Mouse (Mus musculus) limb, embryonic 12.5 days (tissue): ENCODE data around the gene Zc3h10. TPM values are rescaled to one million over a fixed set of nuclear protein-coding genes. Genes with fewer than 3 reads are reported as not detected.
"Not testable (repeated sequence)": the region's sequence is repeated elsewhere in the genome, so short reads cannot be mapped to it uniquely, and the experiment has no call there.

ENCODE experiments used
- ATAC-seq: fragments of 200-750 bp; cut with Nextera tagmentation; 2 replicates; pipeline ENCODE4 v1.8.0; 2017; ENCODE audit warnings: low read depth, moderate TSS enrichment; ENCODE audit not compliant: insufficient number of reproducible peaks, insufficient read depth, low FRiP score, low TSS enrichment
- H3K27ac ChIP-seq: fragments of 300-500 bp; sonication (generic); 2 replicates; pipeline ENCODE4 v1.5.1; 2016; ENCODE audit warnings: mild to moderate bottlenecking, moderate library complexity
- H3K27me3 ChIP-seq: fragments of 300-500 bp; sonication (generic); 2 replicates; pipeline ENCODE4 v1.6.1; 2016; ENCODE audit warnings: mild to moderate bottlenecking, moderate library complexity
- H3K36me3 ChIP-seq: fragments of 300-500 bp; sonication (generic); 2 replicates; pipeline ENCODE4 v1.6.1; 2016; ENCODE audit warnings: mild to moderate bottlenecking, moderate library complexity
- H3K4me1 ChIP-seq: fragments of 300-500 bp; sonication (generic); replicated peaks from 2 replicates; pipeline ENCODE4 v1.6.1; 2016
- H3K4me2 ChIP-seq: fragments of 300-500 bp; sonication (generic); 2 replicates; pipeline ENCODE4 v1.6.1; 2016; ENCODE audit warnings: mild to moderate bottlenecking, moderate library complexity
- H3K4me3 ChIP-seq: fragments of 300-500 bp; sonication (generic); replicated peaks from 2 replicates; pipeline ENCODE4 v1.5.1; 2016; ENCODE audit warnings: mild to moderate bottlenecking
- H3K9ac ChIP-seq: fragments of 300-500 bp; sonication (generic); replicated peaks from 2 replicates; pipeline ENCODE4 v1.6.1; 2016; ENCODE audit warnings: mild to moderate bottlenecking, moderate library complexity
- H3K9me3 ChIP-seq: fragments of 300-500 bp; sonication (generic); 2 replicates; pipeline ENCODE4 v1.6.1; 2016; ENCODE audit warnings: mild to moderate bottlenecking, moderate library complexity
- WGBS: fragments of 180-500 bp; shearing (Covaris S2); methylation state at CpG from one replicate; pipeline ENCODE4 v1.1.7; 2016; 5-methylcytosine and 5-hydroxymethylcytosine counted together
- polyA plus RNA-seq: library from polyadenylated mRNA; unstranded; fragments of >200 nt; fragmentation: Nextera tagmentation; extraction: Ambion mirVana; gene quantifications from 2 replicates; pipeline ENCODE4 v1.2.1, GENCODE M21; 2016

The Zc3h10 gene
- polyA plus RNA-seq, 1 experiment from 2014 or later, result 21.4 TPM

DNA sequence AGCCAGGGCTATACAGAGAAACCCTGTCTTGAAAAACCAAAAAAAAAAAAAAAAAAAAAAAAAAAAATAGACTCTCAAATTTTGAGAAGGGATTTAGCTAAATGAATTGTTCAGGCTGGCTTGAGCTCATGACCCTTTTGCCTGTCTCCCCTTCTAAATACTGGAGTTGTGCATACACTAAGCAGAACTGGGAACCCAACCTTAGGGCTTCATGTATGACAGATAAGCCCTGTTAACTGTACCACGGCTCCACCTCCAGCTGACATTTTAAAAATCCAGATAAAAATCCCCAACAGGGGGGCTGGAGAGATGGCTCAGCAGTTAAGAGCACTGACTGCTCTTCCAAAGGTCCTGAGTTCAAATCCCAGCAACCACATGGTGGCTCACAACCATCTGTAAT, 8.0 kb upstream of the Zc3h10 start:
- H3K27ac ChIP-seq, H3K9me3 ChIP-seq, H3K27me3 ChIP-seq, H3K9ac ChIP-seq, H3K4me3 ChIP-seq, H3K4me1 ChIP-seq, ATAC-seq, H3K4me2 ChIP-seq: not testable (repeated sequence)
- H3K36me3 ChIP-seq, result peaks cover 41% of the 10 kb centered on the region
- 93% methylated on average over 1 of the region's 1 CpGs for WGBS

DNA sequence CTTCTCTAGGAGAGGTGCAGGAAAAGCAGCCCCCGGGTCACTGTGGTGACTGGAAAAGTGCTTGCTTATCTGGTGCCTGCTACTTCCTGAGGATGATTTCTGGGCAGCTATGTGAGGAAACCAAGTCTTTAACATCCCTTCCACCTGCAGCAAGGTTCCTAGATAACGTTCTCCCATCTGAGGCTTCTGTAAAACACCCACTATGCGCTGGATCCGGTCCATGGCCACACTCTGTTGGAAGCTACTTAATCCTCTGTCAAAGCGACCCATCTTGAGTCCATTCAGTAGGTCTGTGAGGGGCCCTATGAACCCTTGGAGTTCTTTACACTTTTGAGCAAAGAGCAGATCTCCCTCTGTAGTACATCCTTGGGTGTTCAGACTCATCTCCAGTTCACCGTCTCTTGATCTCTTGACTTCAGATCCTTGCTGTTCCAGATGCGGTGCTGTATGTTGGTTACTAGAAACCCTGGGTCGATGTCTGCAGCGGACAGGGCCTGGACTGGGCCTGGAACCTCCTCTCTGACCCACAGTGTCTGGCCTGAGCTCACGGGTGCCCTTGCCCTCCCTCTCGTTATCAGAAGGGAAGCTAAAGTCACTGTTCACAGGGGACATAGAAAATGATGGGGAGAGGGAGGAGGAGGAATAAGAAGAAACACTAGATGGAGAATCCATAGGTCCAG, 2.7 kb upstream of the Zc3h10 start:
- not testable (repeated sequence) for H3K9me3 ChIP-seq, H3K27me3 ChIP-seq, H3K27ac ChIP-seq, H3K4me2 ChIP-seq, ATAC-seq, H3K9ac ChIP-seq, H3K36me3 ChIP-seq, H3K4me3 ChIP-seq
- 88% methylated on average over 11 of the region's 11 CpGs for WGBS
- peaks cover 13% of the 10 kb centered on the region for H3K4me1 ChIP-seq

DNA sequence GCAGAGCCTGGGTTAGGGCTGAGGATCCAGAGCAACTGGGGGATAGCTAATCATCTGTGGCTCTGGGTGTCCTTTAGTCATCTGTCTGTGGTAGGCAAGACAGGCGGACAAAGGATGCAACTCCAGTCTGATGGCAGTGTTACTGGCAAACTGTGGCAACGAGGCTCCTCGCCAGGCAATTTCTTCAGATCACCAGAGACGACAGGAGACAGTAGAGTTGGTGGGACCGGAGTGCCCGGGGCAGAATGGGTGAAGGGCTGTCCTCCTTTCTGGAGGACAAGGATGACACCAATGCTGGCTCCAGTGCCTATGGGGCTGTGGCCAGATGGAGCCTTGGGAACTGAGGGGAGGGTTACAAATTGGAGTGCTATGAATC, 2.1 kb upstream of the Zc3h10 start:
- WGBS, result 70% methylated on average over 6 of the region's 6 CpGs
- H3K36me3 ChIP-seq, result peaks cover 12% of the 10 kb centered on the region
- H3K9ac ChIP-seq, H3K27me3 ChIP-seq, H3K4me3 ChIP-seq, H3K27ac ChIP-seq, ATAC-seq, H3K9me3 ChIP-seq: not testable (repeated sequence)
- peaks cover 13% of the 10 kb centered on the region for H3K4me1 ChIP-seq
- peak overlapping the region; percentile 35; the same call in 1 of the 2 replicates for H3K4me2 ChIP-seq

DNA sequence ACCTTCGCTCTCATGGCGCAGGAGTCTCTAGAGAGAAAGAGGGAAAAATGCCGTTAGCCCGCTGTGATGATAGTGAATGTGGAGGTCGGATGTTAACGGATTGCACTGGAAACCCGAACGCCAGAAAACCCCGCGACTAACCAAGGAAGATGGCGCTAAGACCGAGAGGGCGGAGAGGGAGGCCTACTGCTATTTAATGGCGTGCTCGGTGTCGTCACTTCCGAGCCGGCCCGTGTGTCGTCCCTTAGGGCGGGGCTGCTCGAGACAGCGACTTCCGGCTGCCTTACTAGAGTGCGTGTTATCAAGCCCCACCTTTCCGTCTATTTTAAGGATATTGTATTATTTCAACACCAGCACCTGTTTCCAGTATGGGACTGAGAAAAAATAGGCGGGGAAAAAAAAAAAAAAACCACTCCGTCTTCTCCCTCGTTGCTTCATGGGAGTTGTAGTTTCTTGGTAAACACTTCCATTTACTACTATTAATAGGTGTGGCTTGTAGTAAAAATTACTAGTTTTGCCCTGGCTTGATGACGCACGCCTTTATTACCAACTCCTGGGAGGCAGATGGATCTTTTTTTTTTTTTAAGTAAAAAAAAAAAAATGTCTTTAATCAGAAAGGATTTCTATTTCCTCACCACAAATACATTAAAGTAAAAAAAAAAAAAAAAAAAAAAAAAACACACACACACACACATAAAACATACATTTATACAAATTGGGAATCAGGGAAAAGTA, 1.5 kb upstream of the Zc3h10 start, which contains the start of gene Rpl41:
Gene Rpl41 (minus strand): TSS at position 359 of the 735 bp plus-strand sequence.
- peak within 1 kb of the TSS; percentile 72 for H3K4me3 ChIP-seq
- peak within 1 kb of the TSS; percentile 97 for H3K27ac ChIP-seq
- peaks cover 17% of the 10 kb centered on the region for H3K36me3 ChIP-seq
- peak within 1 kb of the TSS; percentile 93 for H3K9ac ChIP-seq
- peaks cover 13% of the 10 kb centered on the region for H3K4me1 ChIP-seq
- peak within 1 kb of the TSS; percentile 83 for H3K4me2 ChIP-seq
- H3K27me3 ChIP-seq, result no peaks in the 10 kb centered on the region
- H3K9me3 ChIP-seq, result no peaks in the 10 kb centered on the region
- peak; percentile 88 for ATAC-seq
- WGBS, result under 1% methylated on average over 31 of the region's 31 CpGs

DNA sequence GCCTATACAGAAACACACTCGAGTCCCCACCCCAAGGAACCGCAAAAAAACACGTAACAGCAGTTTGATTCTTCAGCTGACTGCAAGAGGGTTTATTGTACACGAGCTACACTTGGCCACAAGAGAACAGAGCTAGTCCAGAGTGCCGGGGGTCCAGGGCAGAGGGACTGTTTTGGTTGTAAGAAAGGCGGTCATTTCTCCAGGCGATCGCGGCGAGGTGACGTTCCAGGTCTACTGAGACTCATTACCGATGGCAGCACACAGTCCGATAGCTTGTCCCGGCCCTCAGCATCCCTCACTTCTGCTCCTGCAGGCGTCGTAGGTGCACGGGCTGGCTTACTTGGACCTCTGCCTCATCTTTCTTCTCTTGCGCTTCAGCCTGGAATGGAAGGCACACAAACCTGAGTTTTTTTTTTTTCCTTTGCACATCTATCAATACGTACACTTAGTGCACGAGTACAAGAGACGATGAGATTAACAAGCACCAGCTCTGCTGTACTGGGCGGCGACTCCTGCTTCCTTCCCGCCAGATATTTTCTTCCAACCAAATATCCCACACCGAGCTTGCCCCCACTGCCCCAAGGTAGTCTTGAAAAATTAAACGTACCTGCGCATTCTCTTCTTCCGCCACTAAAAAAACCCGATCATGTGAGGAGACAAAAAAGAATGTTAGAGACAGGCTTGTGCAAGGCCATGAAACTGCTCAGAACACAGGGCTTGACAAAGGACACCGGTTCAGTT, 647 bp upstream of the Zc3h10 start:
- H3K4me2 ChIP-seq, result peak overlapping the region; percentile 83
- H3K4me3 ChIP-seq, result peak overlapping the region; percentile 72
- H3K27ac ChIP-seq, result peak overlapping the region; percentile 97
- peaks cover 13% of the 10 kb centered on the region for H3K4me1 ChIP-seq
- WGBS, result 1% methylated on average over 30 of the region's 30 CpGs
- peak overlapping the region; percentile 93 for H3K9ac ChIP-seq
- ATAC-seq, H3K9me3 ChIP-seq, H3K27me3 ChIP-seq: not testable (repeated sequence)
- peaks cover 26% of the 10 kb centered on the region for H3K36me3 ChIP-seq

DNA sequence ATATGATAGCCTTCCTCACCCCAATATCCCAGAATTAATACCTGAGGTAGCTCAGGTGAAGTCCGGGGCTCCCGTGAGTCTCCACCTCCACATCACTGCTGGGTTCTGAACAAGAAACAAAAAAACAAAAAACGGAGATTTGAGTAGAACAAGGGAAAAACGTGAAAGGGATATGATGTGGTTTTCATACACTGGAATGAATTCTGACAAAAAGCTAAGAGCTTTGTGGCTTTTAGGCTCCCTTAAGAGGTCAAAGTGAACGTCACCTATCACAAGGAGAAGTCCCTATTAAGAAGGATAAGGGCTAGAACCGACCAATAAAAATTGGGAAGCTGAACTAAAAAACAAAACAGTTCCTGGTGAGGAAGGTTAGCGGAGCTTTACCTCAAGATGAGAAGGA, 787 bp downstream of the Zc3h10 start:
- WGBS, result 26% methylated on average over 7 of the region's 7 CpGs
- Histone ChIP-seq H3K36me3 (peaks cover 38% of the 10 kb centered on the region), H3K9me3 (no peaks in the 10 kb centered on the region), H3K4me3 (peak overlapping the region; percentile 72), H3K27ac (peak overlapping the region; percentile 97), H3K27me3 (no peaks in the 10 kb centered on the region), H3K4me2 (peak overlapping the region; percentile 83), H3K4me1 (peaks cover 13% of the 10 kb centered on the region), H3K9ac (peak overlapping the region; percentile 62)
- ATAC-seq, result no peak

DNA sequence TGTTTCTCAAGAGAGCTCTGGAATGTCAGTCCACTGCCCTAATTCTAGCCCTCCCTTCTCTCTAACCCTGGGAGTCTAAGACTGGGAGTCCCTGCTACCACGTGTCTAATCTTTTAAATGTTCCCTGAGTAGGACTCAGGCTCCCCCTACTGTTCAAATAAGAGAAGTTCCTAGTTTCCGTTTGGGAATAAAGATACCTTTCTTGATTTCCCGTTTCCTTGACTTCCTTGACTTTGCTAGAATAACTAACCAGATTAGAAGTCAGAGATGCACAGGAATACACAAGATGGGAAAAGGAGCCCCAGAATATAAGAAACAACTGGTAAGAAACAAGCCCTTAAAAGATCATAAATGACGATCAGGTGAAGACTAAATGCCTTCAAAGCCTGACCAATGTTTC, 1.2 kb downstream of the Zc3h10 start:
- Histone ChIP-seq H3K27ac (peak overlapping the region; percentile 97; the same call in 1 of the 2 replicates), H3K4me1 (peaks cover 13% of the 10 kb centered on the region), H3K4me2 (peak overlapping the region; percentile 83), H3K9ac (peak overlapping the region; percentile 62; the same call in 1 of the 2 replicates), H3K4me3 (peak overlapping the region; percentile 72), H3K9me3 (no peaks in the 10 kb centered on the region), H3K27me3 (no peaks in the 10 kb centered on the region), H3K36me3 (peaks cover 40% of the 10 kb centered on the region)
- 11% methylated on average over 4 of the region's 4 CpGs for WGBS
- no peak for ATAC-seq

DNA sequence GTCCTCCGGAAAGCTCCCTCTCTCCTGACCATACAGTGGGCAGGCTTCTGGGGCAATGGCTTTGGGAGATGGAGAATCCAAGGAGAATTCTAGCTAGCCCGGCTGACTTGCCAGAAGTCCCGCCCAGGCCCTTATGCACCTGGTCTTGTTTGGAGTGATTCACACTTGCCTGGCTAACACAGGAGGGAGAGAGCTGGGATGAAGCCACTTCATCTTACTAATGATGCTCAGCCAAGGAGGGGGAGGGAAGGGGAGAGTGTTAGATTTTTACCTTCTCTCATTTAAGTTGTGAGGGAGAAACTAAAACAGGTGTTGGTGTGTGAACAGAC, 2.0 kb downstream of the Zc3h10 start:
- no peak for ATAC-seq
- no peaks in the 10 kb centered on the region for H3K27me3 ChIP-seq
- 85% methylated on average over 3 of the region's 3 CpGs for WGBS
- peaks cover 45% of the 10 kb centered on the region for H3K36me3 ChIP-seq
- H3K4me2 ChIP-seq, result peak overlapping the region; percentile 83; the same call in 1 of the 2 replicates
- peaks cover 13% of the 10 kb centered on the region for H3K4me1 ChIP-seq
- H3K27ac ChIP-seq, result no peak overlapping the region
- no peak overlapping the region for H3K4me3 ChIP-seq
- H3K9me3 ChIP-seq, result no peaks in the 10 kb centered on the region
- no peak overlapping the region for H3K9ac ChIP-seq

DNA sequence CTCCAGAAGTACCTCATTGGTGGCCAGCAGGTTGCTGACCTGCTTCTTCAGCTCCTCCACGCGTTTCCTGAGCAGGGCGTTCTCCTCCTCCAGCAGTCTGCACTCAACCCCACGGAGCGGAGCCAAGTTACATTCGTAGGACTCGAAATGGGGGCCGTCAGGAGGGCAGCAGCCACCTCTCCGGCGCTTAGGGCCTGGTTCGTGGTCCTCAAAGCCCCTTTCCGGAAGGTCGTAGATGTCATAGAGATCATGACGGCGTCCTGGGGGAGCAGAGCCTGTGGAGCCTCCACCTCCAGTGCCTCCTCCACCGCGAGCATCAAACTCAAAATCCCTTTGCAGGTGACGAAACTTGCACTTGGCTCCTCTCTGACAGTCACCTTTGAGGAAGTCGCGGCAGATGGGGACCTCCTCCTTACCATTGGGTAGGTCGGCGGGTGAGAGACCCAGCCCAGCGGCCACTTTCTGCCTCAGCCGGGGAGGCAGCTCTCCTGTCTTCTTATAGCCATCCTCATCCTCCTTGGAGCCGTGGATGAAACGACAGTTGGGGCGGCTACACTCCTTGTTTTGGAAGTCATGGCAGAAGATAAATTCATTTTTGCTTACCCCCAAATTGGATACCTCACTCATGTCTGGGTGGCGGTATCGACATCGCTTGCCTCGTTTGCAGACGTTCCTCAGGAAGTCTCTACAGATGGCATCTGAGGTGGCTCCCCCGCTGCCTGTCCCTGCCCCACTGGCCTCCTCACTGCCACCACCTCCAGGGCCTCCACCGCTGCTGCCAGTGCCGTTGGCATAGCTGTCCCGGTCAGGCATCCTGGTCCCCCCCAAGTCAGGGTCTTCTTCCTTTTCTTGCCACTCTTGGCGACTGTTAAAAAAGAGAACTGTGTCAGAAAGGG, 2.7 kb downstream of the Zc3h10 start:
- H3K36me3 ChIP-seq, result peaks cover 45% of the 10 kb centered on the region
- H3K9me3 ChIP-seq, result no peaks in the 10 kb centered on the region
- no peak overlapping the region for H3K9ac ChIP-seq
- no peak overlapping the region for H3K27ac ChIP-seq
- no peak overlapping the region for H3K4me2 ChIP-seq
- no peak overlapping the region for H3K4me3 ChIP-seq
- ATAC-seq, result no peak
- peaks cover 13% of the 10 kb centered on the region for H3K4me1 ChIP-seq
- no peaks in the 10 kb centered on the region for H3K27me3 ChIP-seq
- WGBS, result 93% methylated on average over 37 of the region's 37 CpGs

DNA sequence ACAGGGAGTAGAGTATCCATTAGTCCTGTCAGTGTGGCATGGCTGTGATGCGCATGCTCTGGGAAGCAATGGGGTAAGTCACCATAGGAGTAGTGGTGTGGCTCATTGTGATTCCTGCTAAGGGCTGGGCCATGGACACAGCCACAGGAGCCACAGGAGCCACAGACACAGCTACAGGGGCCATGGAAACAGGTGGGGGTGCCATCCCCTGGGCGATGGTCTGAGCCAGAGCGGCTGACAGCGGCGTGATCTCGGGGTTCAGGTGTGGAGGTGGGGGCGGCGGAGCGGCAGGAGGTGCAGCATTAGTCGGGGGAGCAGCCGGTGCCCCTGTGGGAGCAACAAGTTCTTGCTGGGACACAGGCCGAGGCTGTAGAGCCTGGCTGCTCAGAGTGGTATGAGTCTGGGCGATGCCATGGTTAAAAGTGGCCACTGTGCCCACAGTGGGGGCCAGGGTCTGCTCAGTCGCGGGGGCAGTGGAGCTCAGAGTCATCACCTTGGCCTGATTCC, 3.4 kb downstream of the Zc3h10 start:
- H3K36me3 ChIP-seq, result peaks cover 45% of the 10 kb centered on the region
- H3K4me3 ChIP-seq, result no peak overlapping the region
- no peak overlapping the region for H3K27ac ChIP-seq
- H3K9me3 ChIP-seq, result no peaks in the 10 kb centered on the region
- no peak overlapping the region for H3K4me2 ChIP-seq
- H3K4me1 ChIP-seq, result peaks cover 13% of the 10 kb centered on the region
- H3K27me3 ChIP-seq, result no peaks in the 10 kb centered on the region
- ATAC-seq, result no peak
- H3K9ac ChIP-seq, result no peak overlapping the region
- 94% methylated on average over 15 of the region's 15 CpGs for WGBS
